Mouse (Mus musculus): ENCODE data around the gene Zfp189. TPM values are rescaled to one million over a fixed set of nuclear protein-coding genes. Genes with fewer than 3 reads are reported as not detected.

Zfp189 gene
- polyA plus RNA-seq, 1 experiment, result 7.2 TPM

DNA sequence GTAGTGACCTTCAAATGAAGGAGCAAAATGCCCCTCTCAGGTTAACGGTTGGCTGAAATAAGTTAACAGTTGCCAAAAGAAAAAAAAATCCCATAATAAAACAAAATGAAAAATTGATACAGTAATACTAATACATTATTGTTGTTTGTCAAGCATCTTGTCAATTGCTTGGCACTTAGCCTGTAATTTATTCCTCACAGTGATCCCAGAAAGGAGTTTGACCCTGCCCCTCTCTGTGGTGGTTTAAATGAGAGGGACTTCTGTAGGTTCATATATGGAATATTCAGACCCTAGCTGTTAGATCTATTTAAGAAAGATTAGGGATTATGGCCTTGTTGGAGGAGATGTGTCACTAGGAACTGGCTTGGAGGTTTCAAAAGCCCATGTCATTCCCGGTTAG, 25.1 kb downstream of the Zfp189 start:
- no peak for DNase-seq (ENCODE audit: low read depth)
- no peak for TF ChIP-seq POLR2A (IDR thresholded peaks at IDR 0.05; ENCODE audit: borderline replicate concordance, extremely low read depth, insufficient read depth, insufficient read length, poor library complexity, severe bottlenecking)
- no peak for TF ChIP-seq CTCF (IDR thresholded peaks at IDR 0.05; ENCODE audit: borderline replicate concordance, extremely low read depth, insufficient read depth, insufficient read length)

DNA sequence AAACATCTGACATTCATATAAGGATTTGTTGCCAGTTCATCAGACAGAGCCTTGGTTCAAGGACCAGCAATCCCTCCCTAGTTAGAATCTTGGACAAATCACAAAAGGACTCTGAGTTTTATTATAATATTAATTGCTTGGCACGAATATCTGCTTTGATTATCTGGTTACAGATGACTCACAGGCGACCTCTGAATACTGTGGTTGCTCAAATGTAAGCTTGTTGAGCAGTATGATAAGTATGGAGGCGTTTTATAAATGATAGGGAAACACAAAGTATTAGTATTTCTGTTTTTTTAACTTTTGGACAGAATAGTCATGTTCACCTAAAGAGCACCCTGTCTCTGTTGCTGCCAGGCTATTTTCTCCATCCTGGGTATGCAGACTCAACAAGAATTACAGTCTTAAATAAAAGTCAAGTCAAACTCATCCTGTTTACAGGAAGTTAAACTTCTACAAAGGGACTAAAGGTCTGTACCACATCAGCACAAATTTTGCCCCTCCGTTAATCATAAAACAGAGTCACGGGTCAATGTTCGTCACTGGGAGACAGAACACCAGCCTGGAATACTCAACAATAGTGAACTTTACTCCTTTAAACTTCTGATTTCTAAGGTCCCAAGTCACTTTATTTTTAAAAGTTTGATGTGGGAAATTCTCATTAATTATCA, 26.0 kb downstream of the Zfp189 start:
- TF ChIP-seq POLR2A (IDR thresholded peaks at IDR 0.05; ENCODE audit: borderline replicate concordance, extremely low read depth, insufficient read depth, insufficient read length, poor library complexity, severe bottlenecking), result no peak
- TF ChIP-seq CTCF (IDR thresholded peaks at IDR 0.05; ENCODE audit: borderline replicate concordance, extremely low read depth, insufficient read depth, insufficient read length), result no peak

GRCm38 (mm10) chr4:49547544-49548219, 26.7 kb downstream of the Zfp189 start:
- no peak for DNase-seq (ENCODE audit: low read depth)
- no peak for TF ChIP-seq POLR2A (IDR thresholded peaks at IDR 0.05; ENCODE audit: borderline replicate concordance, extremely low read depth, insufficient read depth, insufficient read length, poor library complexity, severe bottlenecking)
- no peak for TF ChIP-seq CTCF (IDR thresholded peaks at IDR 0.05; ENCODE audit: borderline replicate concordance, extremely low read depth, insufficient read depth, insufficient read length)

More for the DNA sequence above, 26.0 kb downstream of the Zfp189 start:
- no peak for DNase-seq (ENCODE audit: low read depth)

DNA sequence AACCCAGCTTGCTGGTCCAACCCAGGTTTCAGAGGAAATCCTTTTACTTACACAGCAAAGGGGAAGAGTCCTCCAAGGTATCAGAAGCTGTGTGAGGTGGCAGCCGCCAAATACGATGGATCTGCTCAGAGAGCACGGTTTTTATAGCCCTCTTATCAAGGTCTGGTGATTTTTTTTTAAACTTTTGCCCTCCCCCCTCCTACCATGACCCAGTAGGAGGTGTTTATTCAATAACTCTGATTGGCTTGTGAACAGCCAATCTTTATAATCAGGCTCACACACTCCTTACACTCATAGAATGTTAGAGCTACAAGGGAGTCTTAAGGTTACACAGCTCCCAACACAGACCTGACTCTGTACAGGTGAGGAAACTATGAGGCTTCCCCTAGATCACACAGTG, 28.4 kb downstream of the Zfp189 start, which contains the start of gene Aldob:
Gene Aldob, minus strand, starts transcription at position 164 of the 400 bp plus-strand sequence.
- TF ChIP-seq CTCF (IDR thresholded peaks at IDR 0.05; ENCODE audit: borderline replicate concordance, extremely low read depth, insufficient read depth, insufficient read length) (no peak), POLR2A (IDR thresholded peaks at IDR 0.05; ENCODE audit: borderline replicate concordance, extremely low read depth, insufficient read depth, insufficient read length, poor library complexity, severe bottlenecking) (no peak)
- DNase-seq (ENCODE audit: low read depth), result no peak

DNA sequence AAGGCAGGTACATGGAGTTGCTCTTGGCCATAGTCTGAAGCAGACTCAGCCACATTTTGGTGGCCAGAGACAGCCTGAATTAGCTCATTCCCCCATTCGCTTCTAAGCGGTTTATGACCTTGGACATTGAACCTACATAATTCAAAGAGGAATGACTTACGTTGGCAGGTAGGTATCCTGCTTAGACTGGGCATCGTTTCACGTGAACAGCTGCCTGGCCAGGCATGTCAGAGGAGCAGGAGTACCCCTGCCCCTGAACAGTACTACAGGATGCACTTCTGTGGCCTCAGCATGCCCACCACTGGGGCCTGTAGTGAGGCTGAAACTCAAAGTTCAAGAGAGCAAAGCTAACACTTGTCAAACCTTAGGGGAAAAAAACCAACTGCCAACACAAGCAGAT, 32.4 kb downstream of the Zfp189 start:
- DNase-seq (ENCODE audit: low read depth), result no peak
- no peak for TF ChIP-seq CTCF (IDR thresholded peaks at IDR 0.05; ENCODE audit: borderline replicate concordance, extremely low read depth, insufficient read depth, insufficient read length)
- no peak for TF ChIP-seq POLR2A (IDR thresholded peaks at IDR 0.05; ENCODE audit: borderline replicate concordance, extremely low read depth, insufficient read depth, insufficient read length, poor library complexity, severe bottlenecking)

DNA sequence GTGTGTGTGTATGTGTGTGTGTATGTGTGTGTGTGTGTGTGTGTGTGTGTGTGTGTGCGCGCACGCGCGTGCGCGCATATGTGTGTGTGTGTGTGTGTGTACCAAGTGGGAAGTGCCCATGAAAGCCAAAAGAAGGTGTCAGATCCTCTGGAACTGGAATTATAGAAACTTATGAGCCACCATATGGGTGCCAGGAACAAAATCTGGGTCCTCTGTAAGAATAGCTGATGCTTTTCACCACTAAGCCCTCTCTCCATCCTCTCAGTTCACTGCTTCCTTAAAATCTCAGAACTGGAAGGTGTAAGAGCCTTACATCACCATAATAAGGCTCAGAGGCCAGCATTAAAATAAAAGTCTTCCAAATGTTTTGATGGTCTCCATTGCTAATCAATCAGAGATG, 36.4 kb downstream of the Zfp189 start:
- no peak for TF ChIP-seq CTCF (IDR thresholded peaks at IDR 0.05; ENCODE audit: borderline replicate concordance, extremely low read depth, insufficient read depth, insufficient read length)
- TF ChIP-seq POLR2A (IDR thresholded peaks at IDR 0.05; ENCODE audit: borderline replicate concordance, extremely low read depth, insufficient read depth, insufficient read length, poor library complexity, severe bottlenecking), result no peak

GRCm38 (mm10) chr4:49558181-49558580, 37.2 kb downstream of the Zfp189 start:
- TF ChIP-seq CTCF (IDR thresholded peaks at IDR 0.05; ENCODE audit: borderline replicate concordance, extremely low read depth, insufficient read depth, insufficient read length), result no peak
- TF ChIP-seq POLR2A (IDR thresholded peaks at IDR 0.05; ENCODE audit: borderline replicate concordance, extremely low read depth, insufficient read depth, insufficient read length, poor library complexity, severe bottlenecking), result no peak
- DNase-seq (ENCODE audit: low read depth), result no peak

More for the DNA sequence above, 36.4 kb downstream of the Zfp189 start:
- no peak for DNase-seq (ENCODE audit: low read depth)

DNA sequence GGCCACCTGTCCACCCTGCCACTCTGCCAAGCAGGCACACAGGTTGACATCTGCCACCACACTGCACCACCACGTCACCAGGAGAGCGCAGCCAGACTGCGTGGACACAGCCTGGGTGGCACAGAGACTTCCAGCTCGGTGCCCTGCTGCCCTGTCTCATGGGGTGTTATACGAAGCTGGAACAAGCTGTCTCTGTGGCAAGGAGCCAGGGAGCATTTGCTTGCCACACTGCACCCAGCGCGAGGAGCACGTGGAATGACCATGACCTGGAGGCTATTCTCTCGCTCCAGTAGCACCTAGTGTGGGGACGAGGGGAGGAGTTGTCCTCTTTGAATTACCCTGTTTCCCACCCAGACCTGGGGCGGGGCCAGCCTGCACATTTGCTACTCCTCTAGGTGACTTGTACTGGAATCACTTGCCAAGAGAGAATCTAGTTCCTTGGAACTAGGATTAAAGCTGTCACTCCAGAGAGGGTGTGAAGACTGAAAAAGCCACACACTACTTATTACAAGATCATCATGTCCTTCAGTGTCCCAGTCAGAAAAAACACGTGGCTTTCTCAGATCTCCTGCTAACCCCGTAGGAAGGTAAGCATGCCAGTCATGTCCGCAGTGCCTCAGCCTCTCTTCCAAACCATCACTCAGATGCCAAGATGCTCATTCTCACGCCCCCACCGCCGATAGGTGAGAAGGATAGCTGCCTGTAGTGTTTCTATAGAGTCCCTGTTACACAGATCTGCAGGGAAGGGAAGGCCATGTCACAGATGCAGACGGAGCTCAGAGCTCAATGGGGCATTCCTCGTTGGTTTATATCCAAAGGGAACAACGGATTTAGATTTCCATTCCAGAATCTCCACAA, 39.2 kb downstream of the Zfp189 start:
- peak; percentile 82 for DNase-seq (ENCODE audit: low read depth)
- TF ChIP-seq POLR2A (IDR thresholded peaks at IDR 0.05; ENCODE audit: borderline replicate concordance, extremely low read depth, insufficient read depth, insufficient read length, poor library complexity, severe bottlenecking) (no peak), CTCF (IDR thresholded peaks at IDR 0.05; ENCODE audit: borderline replicate concordance, extremely low read depth, insufficient read depth, insufficient read length) (no peak)

- no peak for TF ChIP-seq POLR2A (IDR thresholded peaks at IDR 0.05; ENCODE audit: borderline replicate concordance, extremely low read depth, insufficient read depth, insufficient read length, poor library complexity, severe bottlenecking)
- TF ChIP-seq CTCF (IDR thresholded peaks at IDR 0.05; ENCODE audit: borderline replicate concordance, extremely low read depth, insufficient read depth, insufficient read length), result peak; percentile 73; the same call in 1 of the 2 replicates
- peak; percentile 86 for DNase-seq (ENCODE audit: low read depth)
Observed at GRCm38 (mm10) chr4:49567613-49568012, 46.6 kb downstream of the Zfp189 start.

GRCm38 (mm10) chr4:49572194-49572593, 51.2 kb downstream of the Zfp189 start:
- TF ChIP-seq POLR2A (IDR thresholded peaks at IDR 0.05; ENCODE audit: borderline replicate concordance, extremely low read depth, insufficient read depth, insufficient read length, poor library complexity, severe bottlenecking), result no peak
- TF ChIP-seq CTCF (IDR thresholded peaks at IDR 0.05; ENCODE audit: borderline replicate concordance, extremely low read depth, insufficient read depth, insufficient read length), result no peak
- no peak for DNase-seq (ENCODE audit: low read depth)

Other genes starting within 250 kb of the Zfp189 start
- not detected in 2 replicates for gene Acnat2, start 113.0 kb upstream of the Zfp189 start, polyA plus RNA-seq (2012; rRNA removed)
- gene Acnat1, start 47.3 kb upstream of the Zfp189 start, polyA plus RNA-seq (2012; rRNA removed), result 0.23 TPM in 1 of 2 replicates, not detected in the other
- 0.08 and 0.12 TPM in 2 replicates for gene Baat, start 14.6 kb upstream of the Zfp189 start, polyA plus RNA-seq (2012; rRNA removed)
- 17.6 and 24.3 TPM in 2 replicates for gene Mrpl50, start 83 bp upstream of the Zfp189 start, polyA plus RNA-seq (2012; rRNA removed)
- gene Aldob, start 28.4 kb downstream of the Zfp189 start, polyA plus RNA-seq (2012; rRNA removed), result 0.81 and 1.1 TPM in 2 replicates
- 51.0 and 61.6 TPM in 2 replicates for gene Tmem246, start 76.7 kb downstream of the Zfp189 start, polyA plus RNA-seq (2012; rRNA removed)
- gene Rnf20, start 110.8 kb downstream of the Zfp189 start, polyA plus RNA-seq (2012; rRNA removed), result 53.8 and 64.7 TPM in 2 replicates
- 0.09 and 0.38 TPM in 2 replicates for gene Ppp3r2, start 160.8 kb downstream of the Zfp189 start, polyA plus RNA-seq (2012; rRNA removed)